Mouse (Mus musculus): Measurements from ENCODE around the gene Tmem255b.

GRCm38 (mm10) chr8:13386366-13386765 lies 48.6 kb upstream of the Tmem255b start:
- TF ChIP-seq CTCF (conservative IDR thresholded peaks at IDR 0.05; ENCODE audit: low read length): no peak
- TF ChIP-seq NANOG (IDR thresholded peaks at IDR 0.05; ENCODE audit: borderline replicate concordance, low read length): no peak

Data from E14TG2a.4 (cell line).